Mouse (Mus musculus) megakaryocyte-erythroid progenitor cell, adult 5-6 weeks (primary cell): ENCODE results near the gene Drap1. TPM values are rescaled to one million over a fixed set of nuclear protein-coding genes. Genes with fewer than 3 reads are reported as not detected.
"Not testable (repeated sequence)": the region's sequence is repeated elsewhere in the genome, so short reads cannot be mapped to it uniquely, and the experiment has no call there.

ENCODE experiments used
- ATAC-seq: replicated peaks from 2 replicates; pipeline ENCODE4 v1.8.0; 2016; ENCODE audit warnings: mild to moderate bottlenecking, inconsistent platforms; ENCODE audit not compliant: severe bottlenecking, poor library complexity, low FRiP score, low TSS enrichment
- total RNA-seq, 2 experiments: library from RNA; stranded (forward) in 1 of 2; stranded (reverse) in 1 of 2; fragments of 200-1000, 215-1000 nt in 1 of 2; fragments of >200 nt in 1 of 2; fragmentation: Nextera tagmentation in 1 of 2; gene quantifications; 2 replicates each; pipeline ENCODE4 v1.2.3; 2014 to 2017

The Drap1 gene
- total RNA-seq, 2 experiments from 2014 or later: 102 to 178 TPM

DNA sequence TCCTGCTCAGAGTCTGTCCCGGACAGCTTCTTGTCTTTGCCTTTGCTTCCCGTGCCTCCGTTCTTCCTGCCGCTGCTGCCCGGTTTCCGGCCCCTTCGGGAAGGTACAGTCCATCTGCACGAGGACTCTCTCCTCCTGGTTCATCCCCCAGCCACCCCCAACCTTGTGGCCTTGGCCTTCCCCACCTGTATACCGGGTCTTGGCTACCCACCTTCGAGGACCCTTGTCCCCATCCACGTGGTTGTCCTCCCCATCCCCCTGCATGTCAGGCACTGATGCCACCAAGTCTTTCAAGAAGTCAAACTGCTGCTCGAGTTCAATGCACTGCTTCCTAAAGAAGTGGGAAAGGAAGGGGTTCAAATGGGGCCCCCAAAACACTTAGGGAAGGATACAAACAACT, 1.2 kb downstream of the Drap1 start:
- ATAC-seq: no peak

DNA sequence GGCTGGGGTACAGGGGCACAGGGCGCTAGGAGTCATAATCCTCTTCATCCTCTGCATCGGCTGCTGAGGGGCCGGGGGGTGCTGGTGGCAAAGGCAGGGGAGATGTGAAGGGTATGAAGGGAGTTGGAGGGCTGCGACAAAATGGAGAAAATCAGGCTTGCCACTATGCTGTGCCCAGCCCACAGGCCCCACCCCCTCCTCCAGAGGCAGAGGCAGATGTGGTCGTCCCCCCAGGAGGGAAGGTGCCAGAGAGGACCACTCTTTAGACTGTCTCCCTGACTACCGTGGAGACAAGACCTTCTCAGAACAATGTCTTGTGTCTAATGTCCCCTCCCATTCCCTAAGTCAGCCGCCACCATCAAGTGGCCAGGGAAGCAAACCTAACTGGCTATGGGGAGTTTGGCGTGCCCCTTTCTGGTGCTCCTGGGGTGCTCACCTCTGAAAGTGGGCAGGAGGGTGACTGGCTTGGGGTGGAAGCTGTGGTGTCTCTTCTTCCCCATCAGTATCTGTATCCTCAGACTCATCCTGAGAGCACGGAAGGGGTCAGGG, 1.8 kb downstream of the Drap1 start:
- no peak for ATAC-seq

DNA sequence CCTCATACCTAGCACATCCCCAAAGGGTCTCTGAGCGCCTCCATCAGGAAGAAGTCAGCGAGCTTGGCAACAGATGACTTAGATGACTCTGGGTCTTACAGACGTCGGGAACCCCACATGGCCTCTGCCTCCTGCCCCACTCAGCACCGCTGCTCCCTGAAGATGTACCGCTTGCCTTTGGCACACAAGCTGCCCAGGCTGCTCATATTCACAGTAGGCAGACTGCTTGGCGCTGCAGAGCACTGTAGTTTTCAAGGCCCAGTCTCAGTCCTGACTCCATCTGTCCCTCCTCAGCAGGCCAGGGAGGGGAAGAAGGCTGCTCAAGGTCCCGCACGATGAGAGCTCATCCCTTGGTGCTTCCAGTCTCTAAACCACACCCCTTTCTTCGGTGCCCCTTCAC, 2.5 kb downstream of the Drap1 start:
- ATAC-seq: no peak

DNA sequence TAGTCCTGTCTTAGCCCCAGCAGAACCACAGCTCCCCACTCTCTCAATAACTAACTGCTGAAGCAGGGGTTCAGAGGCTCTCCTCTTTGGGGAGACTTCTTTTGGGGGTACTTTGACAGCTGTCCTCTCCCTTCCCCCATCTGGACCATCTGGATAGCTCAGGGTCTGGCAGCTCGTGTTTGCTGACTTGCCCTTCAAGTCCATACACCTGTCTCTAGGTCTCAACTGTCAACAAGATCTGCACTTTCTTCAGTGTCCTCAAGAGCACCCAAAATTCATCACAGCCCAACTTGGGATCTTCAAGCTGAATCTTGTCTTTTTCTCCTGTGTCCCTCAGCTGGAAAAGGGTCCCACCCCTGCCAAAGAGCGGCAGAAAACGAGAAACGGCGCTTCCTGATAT, 3.0 kb downstream of the Drap1 start:
- no peak for ATAC-seq

DNA sequence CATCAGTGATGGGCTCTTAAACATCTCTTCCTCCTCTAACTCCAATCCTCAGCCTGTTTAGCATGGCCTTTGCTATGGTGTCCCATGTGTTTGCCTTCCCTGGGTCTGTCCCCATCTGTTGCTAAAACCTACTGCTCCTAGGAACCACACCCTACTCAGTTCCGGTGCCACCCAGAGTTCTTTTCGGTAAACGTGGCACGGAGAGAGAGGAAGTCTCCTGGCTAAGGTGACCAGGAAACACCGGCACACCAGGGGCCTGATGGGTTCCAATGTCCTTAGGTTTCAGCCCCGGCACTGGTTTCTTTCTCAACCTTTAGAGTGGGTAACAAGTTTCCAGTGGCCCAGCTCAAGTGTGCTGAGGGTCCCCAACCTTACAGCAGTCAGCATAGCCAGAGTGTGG, 4.2 kb downstream of the Drap1 start:
- no peak for ATAC-seq

DNA sequence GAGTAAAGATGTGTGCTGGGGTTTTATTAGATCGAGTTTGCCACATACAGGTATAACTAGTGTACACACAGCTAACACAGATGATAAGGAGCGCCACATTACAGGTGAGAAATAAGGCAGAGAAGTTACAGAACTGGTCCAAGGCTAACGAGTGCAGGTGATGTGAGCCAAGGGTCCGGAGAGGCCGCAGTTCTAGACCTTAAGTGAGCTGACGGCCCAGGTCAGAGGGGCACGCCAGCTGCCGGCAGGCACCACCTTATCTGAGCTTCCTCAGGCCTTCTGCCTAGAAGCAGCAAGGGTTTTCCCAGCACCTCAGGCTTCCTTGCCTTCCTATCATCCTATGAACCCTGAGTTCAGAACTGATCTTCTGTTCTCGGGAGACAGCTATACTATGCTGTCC, 5.1 kb downstream of the Drap1 start:
- ATAC-seq: no peak

DNA sequence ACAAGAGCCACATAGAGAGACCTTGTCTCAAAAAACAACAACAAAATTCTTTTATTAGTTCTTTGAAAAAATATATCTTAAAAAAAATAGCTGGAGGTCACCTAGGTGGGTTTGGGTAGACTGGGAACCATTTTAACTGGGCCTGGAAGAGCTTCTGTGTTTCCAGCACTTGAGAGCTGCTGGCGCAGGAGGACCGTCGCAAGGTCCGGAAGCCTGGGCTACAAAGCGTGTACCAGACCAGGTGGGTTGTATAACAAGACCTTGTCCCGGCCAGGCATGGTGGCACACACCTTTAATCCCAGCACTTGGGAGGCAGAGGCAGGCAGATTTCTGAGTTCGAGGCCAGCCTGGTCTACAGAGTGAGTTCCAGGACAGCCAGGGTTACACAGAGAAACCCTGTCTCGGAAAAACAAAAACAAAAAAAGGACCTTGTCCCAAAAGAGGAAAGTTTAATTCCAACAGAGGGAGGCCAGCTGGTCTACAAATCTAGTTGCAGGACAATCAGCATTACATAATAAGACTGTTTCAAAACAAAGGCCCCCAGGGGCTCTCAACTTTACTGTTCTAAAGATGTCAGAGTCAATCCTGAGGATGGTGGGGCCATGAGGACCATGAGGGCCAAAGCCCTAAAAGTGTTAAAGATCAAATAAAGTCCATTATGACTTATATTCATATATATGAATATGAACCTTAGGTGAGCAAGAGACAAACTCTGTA, 5.9 kb downstream of the Drap1 start:
- no peak for ATAC-seq

DNA sequence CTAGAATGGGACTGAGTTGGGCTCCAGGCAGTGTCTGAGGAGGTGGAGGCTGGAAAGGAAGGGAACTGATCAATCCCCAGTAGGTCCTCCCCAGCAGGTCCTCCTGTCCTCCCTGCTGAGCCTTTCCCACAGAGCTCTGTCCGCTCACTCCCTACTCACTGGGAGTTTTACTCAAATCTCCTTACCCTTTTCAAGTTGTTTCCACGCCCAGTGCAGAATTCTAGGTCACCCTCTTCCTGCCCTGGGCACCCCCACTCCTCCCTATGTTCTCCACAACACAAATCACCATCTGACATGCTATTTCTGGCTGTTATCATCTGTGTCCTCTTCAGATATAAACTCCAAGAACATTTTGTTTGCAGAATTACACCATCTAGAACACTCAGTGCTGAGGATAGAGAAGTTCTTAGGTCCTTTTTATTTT, 10.2 kb downstream of the Drap1 start:
- no peak for ATAC-seq

DNA sequence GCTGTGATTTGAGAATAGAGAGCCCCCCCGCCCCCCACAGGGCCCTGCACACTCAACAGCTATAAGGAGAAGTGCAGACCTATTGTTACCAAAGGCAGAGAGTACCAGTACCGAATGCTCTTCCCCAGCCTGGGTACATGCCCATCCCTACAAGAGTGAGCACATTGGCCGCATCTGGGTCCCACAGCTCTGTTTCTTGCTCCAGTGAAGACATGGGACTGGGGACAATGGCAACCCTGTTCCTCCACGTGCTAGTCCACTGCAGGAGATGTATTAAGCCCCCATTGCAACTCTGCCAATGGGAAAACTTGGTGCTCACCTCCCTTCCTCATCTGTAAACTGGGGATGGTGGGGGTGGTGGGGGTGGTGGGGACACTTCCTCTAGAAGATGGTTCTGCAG, 10.9 kb downstream of the Drap1 start:
- no peak for ATAC-seq

DNA sequence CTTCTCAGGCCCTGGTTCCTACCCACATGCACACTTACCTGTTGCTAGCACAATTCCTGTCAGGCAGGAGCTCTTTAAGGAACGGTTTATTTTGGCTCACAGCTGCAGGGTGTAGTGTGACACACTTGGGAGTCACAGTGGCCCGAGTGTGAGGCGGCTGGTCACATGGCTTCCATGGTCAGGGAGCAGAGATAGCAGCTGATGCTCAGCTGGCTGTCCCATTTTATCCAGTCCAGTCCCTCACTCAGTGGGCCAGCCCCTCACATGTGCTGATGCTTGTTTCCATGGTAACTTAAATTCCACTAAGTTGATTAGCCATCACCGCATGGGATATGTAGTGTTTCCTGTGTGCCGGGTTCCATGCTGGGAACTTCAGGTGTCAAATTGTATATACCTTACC, 12.8 kb downstream of the Drap1 start:
- no peak for ATAC-seq

DNA sequence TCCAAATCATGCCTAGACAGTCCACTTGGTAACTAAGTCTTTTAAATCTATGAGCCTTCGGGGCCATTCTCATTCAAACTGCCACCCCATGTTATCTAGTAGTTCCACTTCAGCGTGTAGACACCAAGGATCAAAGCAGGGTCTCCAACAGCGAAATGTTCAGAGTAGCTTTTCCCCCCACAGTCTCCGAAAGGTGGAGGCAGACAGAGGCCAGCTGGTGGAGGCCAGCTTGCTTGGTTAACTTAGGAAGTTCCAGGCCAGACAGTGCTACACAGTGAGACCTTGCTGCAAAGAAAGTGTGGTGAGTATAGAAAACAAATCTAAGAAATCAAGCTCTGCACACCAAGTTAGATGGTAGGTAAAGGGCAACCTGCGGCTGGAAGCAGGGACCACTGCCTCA, 14.1 kb downstream of the Drap1 start:
- ATAC-seq: no peak

DNA sequence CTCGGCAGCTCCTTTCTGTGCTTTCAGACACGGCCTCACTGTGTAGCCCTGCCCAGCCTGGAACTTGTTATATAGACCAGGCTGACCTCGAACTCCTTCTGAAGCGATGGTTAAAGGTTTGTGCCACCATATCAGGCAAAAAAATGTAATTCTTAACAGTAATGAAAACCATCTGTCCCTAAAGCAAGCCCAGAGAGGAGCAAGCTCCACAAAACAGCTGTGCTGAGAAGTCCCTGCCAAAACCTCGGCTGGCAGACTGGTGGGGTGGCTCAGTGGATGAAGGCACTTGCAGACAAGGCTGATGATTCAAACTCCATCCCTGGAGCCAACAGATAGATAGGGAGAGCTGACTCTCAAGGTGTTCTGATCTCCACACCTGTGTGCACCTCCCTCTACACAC, 15.7 kb downstream of the Drap1 start:
- no peak for ATAC-seq

DNA sequence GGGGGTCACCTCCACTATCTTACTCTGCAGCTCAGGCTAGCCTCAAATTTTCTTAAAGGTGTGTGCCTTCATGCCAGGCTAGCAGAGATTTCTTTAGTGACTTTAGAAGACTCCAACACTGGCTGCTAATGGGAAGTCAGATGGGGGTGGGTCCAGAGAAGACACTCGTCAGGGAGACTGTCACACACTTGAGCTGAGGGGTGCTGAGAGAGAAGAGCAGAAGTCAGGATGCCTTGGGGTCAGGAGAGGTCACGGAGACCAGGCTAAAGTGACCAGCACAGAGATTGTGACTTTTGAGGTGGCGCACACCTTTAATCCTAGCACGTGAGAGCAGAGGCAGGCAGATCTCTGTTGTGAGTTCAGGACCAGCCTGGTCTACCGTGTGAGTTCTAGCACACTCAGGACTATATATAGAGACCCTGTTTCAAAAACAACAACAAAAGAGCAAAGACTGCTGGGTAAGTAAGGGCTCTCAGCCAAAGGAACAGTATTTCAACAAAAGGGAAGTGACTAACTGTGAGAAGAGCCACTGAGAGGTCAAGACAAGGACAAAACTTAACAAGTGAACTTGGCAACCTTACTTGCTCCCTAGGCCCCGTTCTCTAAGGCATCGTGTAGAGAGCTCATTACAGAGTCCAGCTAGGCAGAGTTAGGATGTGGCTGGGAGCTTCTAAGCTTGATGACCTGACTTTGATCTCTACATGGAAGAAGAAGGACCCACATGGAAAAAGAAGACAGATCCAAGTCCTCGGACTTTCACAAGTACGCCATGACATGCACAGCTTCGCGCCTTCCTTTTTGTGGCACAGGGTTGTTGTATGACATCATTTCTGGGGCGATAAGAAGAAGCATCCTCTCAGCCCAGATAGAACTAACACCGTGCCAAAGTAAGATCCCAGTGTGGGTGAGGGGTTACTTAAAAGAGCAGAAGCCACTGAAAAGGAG, 16.4 kb downstream of the Drap1 start:
- no peak for ATAC-seq

DNA sequence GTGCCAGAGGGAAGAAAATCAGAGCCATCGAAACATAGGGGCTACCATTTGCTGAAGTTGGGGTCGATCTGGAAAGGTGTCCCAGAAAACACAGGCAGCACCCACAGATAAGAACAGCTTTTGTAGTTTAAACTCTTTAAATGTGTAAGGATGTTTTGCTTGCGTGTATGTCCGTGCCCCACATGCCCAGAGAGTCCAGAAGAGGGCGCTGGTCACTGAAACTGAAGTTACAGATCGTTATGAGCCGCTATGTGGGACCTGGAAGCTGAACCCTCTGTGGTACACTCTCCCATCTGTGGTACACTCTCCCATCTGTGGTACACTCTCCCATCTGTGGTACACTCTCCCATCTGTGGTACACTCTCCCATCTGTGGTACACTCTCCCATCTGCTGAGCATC, 17.6 kb downstream of the Drap1 start:
- peak; percentile 73 for ATAC-seq

DNA sequence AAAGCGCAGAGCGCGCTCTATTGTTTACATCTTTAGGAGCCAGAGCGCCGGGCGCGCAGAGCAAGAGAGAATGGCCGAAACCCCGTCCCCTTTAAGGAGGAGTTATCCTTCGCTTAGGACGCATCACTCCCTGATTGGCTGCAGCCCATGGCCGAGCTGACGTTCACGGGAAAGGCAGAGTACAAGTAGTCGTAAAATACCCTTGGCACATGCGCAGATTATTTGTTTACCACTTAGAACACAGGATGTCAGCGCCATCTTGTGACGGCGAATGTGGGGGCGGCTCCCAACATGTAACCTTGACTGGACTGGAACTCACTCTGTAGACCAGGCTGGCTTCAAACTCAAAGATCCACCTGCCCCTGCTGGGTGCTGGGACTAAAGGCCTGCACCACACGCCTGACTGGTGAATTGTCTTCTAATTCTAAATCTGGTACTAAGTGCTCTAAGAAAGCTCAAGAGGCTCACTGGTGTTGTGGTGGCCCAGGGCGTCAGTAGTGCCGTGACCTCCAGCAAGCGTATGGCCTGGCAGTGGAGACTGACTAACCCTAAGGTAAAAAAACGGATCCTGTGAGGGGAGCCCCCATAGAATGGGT, 18.1 kb downstream of the Drap1 start:
- ATAC-seq: peak; percentile 48

DNA sequence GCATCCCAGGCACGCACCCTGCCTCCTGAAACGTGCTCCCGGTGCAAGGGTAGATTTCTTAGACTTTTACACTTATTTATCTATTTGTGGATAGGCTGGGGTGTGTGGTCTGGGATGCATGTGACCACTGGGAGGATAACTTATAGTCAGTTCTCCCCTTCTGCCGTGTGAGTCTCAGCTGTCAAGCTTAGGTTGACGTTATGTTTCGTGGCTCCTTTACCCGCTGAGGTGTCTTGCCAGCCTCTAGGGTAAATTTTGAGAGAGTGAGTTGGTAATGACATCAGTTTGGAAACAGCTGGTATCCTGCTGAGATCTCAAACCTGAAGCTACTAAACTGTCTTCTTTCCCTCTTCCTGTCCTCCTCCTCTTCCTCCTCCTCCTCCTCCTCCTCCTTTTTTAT, 18.9 kb downstream of the Drap1 start:
- peak; percentile 62 for ATAC-seq

DNA sequence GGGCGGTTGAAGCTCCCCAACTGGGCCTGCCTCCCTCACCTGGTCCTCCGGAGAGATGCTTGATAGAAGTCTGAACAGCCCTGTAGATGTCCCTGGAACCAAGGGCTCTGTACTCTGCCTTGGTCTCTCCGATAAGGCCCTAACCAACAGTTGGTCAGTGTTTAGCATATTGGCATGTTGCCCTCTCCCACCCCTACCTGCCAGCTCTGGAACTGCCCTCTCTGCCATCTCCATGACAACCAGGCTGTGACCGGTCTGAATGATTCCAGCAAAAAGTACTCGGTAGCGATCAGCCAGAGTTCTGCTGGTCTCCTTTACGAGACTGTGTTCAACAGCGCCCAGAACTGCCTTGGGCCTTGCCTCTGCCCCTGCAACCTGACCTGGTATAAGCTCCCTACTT, 22.5 kb downstream of the Drap1 start, which contains the start of gene Tsga10ip:
Gene Tsga10ip (minus strand): TSS at position 234 of the 400 bp plus-strand sequence.
- ATAC-seq: no peak

DNA sequence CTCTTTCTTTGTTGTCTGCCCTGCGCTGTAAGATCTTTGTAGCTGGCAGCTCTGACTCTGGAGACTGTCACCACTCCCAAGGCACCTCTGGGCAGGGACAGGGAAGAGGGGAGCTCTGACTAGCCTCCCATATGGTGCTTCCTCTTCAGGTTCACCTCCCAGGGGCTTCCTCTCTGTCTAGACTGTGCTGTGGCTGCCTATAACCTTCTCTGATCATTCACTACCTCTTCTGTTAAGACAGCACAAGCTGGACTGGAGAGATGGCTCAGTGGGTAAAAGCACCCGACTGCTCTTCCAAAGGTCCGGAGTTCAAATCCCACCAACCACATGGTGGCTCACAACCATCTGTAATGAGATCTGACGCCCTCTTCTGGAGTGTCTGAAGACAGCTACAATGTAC, 23.7 kb downstream of the Drap1 start:
- ATAC-seq: not testable (repeated sequence)

DNA sequence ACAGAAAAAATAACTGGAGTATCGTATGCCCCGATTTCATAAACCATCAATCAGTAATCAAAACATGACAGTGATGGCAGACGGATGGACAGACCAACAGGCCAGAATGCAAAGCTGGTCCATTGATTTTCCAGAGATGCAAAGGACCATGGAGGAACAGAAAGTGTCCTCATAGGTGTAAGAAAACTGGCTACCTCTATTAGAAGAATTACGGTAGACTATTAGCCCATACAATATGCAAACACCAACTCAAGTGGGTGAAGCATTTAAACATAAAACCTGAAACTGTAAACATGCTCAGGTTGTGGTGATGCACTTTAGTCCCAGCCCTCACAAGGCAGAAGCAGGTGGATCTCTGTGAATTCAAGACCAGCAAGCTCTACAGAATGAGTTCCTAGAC, 29.4 kb downstream of the Drap1 start:
- ATAC-seq: no peak

DNA sequence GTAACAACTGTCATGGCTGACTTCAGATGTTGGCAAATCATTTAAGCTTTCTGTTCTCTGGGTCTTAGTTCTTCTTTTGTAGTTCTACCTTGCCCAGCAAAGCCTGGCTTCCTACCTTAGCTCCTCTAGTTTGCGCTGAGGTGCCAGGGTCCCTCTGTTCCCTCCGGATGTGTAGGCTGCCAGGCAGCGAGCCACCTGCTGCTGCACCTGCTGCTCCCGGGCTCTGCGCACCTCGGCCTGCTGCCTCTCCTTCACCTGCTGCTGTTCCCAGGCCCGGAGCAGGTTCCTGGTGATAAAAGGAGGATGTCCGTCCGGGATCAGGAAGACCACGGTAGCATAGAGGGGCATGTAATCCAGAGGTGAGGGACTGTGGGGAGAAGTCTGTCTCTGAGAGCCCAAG, 30.6 kb downstream of the Drap1 start:
- ATAC-seq: no peak
